Mouse (Mus musculus): Measurements from ENCODE around the gene Gm17571. TPM values are rescaled to one million over a fixed set of nuclear protein-coding genes. Genes with fewer than 3 reads are reported as not detected.

The Gm17571 gene
- total RNA-seq, 2 experiments from 2014 or later: not detected

GRCm38 (mm10) chr9:13459371-13459770, 12.8 kb upstream of the Gm17571 start:
- ATAC-seq (replicated peaks; ENCODE audit: low FRiP score, poor library complexity, severe bottlenecking): no peak

GRCm38 (mm10) chr9:13457774-13458173, 11.2 kb upstream of the Gm17571 start:
- ATAC-seq (replicated peaks; ENCODE audit: low FRiP score, poor library complexity, severe bottlenecking): no peak

- ATAC-seq (replicated peaks; ENCODE audit: low FRiP score, poor library complexity, severe bottlenecking): no peak
These were observed 8.7 kb upstream of the Gm17571 start for GRCm38 (mm10) chr9:13455231-13455630.

- ATAC-seq (replicated peaks; ENCODE audit: low FRiP score, poor library complexity, severe bottlenecking): no peak
These were observed 8.1 kb upstream of the Gm17571 start for GRCm38 (mm10) chr9:13454651-13455123.

- ATAC-seq (replicated peaks; ENCODE audit: low FRiP score, poor library complexity, severe bottlenecking): no peak
These were observed 2.2 kb upstream of the Gm17571 start for GRCm38 (mm10) chr9:13448716-13449115.

GRCm38 (mm10) chr9:13446236-13446635, 317 bp downstream of the Gm17571 start:
- ATAC-seq (replicated peaks; ENCODE audit: low FRiP score, poor library complexity, severe bottlenecking): no peak

- no peak for ATAC-seq (replicated peaks; ENCODE audit: low FRiP score, poor library complexity, severe bottlenecking)
These were observed 2.9 kb downstream of the Gm17571 start for GRCm38 (mm10) chr9:13443484-13444211.

GRCm38 (mm10) chr9:13442012-13442735, 4.4 kb downstream of the Gm17571 start:
- ATAC-seq (replicated peaks; ENCODE audit: low FRiP score, poor library complexity, severe bottlenecking): no peak

- no peak for ATAC-seq (replicated peaks; ENCODE audit: low FRiP score, poor library complexity, severe bottlenecking)
These were observed 5.6 kb downstream of the Gm17571 start for GRCm38 (mm10) chr9:13440911-13441310.

GRCm38 (mm10) chr9:13433501-13434090, 13.0 kb downstream of the Gm17571 start:
- no peak for ATAC-seq (replicated peaks; ENCODE audit: low FRiP score, poor library complexity, severe bottlenecking)

- ATAC-seq (replicated peaks; ENCODE audit: low FRiP score, poor library complexity, severe bottlenecking): no peak
These were observed 14.9 kb downstream of the Gm17571 start for GRCm38 (mm10) chr9:13431646-13432045.

GRCm38 (mm10) chr9:13430744-13431143, 15.8 kb downstream of the Gm17571 start:
- ATAC-seq (replicated peaks; ENCODE audit: low FRiP score, poor library complexity, severe bottlenecking): no peak

GRCm38 (mm10) chr9:13430302-13430701, 16.3 kb downstream of the Gm17571 start:
- ATAC-seq (replicated peaks; ENCODE audit: low FRiP score, poor library complexity, severe bottlenecking): no peak

- ATAC-seq (replicated peaks; ENCODE audit: low FRiP score, poor library complexity, severe bottlenecking): no peak
These were observed 17.0 kb downstream of the Gm17571 start for GRCm38 (mm10) chr9:13429477-13430125.

GRCm38 (mm10) chr9:13425031-13425940, 21.3 kb downstream of the Gm17571 start:
- ATAC-seq (replicated peaks; ENCODE audit: low FRiP score, poor library complexity, severe bottlenecking): no peak

- 0 out of 2 replicates have a peak, but pooled peaks have one; percentile 42 for ATAC-seq (replicated peaks; ENCODE audit: low FRiP score, poor library complexity, severe bottlenecking)
These were observed 32.3 kb downstream of the Gm17571 start for GRCm38 (mm10) chr9:13414230-13414766.

Data from erythroid progenitor cell, adult 5-6 weeks (primary cell).